Mouse (Mus musculus): ENCODE measurements around the gene Cacna2d2.

Gene Cacna2d2

DNA sequence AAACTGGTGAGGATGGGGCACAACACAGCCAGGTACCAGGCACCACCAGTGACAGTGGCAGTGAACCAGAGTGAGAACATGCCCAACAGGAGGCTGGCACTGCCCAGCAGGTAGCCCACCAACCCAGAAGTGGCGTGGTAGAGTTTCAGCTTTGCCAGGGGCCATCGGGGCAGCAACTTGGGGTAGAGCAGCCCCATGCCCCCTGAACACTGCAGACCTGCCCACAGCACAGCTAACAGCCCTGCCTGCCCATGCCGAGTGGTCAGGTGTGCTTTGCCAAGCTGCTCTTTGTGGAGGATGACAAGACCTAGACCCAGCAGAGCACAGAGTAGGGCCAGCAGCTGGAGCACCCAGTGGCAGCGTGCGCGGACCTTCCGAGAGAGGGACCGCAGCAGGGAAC, 140.5 kb downstream of the Cacna2d2 start:
- in situ Hi-C loops (cut with MboI): no loop called here

GRCm38 (mm10) chr9:107540420-107540819, 141.0 kb downstream of the Cacna2d2 start:
- in situ Hi-C loops (cut with MboI): no loop called here

DNA sequence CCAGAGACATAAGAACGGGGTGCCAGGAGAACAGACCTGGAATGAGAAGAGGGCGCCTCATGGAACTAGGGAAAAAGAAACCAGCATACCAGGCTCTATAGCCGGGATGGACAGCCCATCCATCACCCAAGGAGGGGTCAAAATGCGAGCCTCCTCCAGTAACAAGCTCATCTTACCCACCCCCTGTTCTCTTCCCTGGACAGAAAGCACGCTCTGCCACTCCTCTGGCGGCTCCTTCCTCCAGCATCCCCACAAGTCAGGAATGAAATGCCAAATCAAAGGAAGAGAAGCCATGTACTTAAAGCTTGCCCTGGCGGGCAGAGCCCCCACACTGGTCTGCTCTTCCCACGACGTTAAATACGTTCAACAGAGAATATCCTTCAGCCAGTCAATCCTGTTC, 141.6 kb downstream of the Cacna2d2 start:
- in situ Hi-C loops (cut with MboI): no loop called here

GRCm38 (mm10) chr9:107541474-107542351, 142.3 kb downstream of the Cacna2d2 start, which contains the start of the genes Cyb561d2 and Nprl2:
TSS of gene Cyb561d2 (minus strand) at chr9:107542193.
TSS of gene Nprl2 (plus strand) at chr9:107542226.
- in situ Hi-C loops (cut with MboI): no loop called here

DNA sequence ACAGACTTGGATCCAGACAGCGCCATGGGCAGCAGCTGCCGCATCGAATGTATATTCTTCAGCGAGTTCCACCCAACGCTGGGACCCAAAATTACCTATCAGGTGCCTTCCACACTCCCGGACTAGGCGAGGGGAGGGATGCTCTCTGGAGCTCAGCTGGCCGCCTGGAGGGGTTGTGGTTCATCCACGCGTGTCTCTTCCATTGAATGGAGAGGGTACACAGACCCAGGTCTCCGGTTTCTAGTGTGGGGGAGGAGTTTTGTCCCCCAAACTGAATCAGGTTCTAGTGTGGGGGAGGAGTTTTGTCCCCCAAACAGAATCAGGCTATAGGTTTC, 142.9 kb downstream of the Cacna2d2 start:
- in situ Hi-C loops (cut with MboI): no loop called here

GRCm38 (mm10) chr9:107542721-107543120, 143.3 kb downstream of the Cacna2d2 start:
- in situ Hi-C loops (cut with MboI): no loop called here

DNA sequence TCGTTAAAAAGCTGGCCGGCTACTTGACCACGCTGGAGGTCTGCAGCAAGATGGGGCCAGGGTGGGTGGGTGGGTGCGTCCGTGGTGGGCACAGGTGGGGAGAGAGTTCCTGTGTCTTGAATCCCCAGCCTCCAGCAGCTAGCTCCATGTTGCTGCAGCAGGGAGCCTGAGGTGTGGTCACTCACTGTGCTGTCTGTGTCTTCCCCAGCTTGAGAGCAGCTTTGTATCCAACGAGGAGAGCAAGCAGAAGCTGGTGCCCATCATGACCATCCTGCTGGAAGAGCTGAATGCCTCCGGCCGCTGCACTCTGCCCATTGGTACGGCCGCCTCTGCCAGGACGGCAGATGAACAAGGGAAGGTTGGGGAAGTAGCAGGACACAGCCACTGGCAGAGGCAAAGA, 143.9 kb downstream of the Cacna2d2 start:
- in situ Hi-C loops (cut with MboI): no loop called here

- in situ Hi-C loops (cut with MboI): no loop called here
These were observed 144.8 kb downstream of the Cacna2d2 start for GRCm38 (mm10) chr9:107544196-107544700.

DNA sequence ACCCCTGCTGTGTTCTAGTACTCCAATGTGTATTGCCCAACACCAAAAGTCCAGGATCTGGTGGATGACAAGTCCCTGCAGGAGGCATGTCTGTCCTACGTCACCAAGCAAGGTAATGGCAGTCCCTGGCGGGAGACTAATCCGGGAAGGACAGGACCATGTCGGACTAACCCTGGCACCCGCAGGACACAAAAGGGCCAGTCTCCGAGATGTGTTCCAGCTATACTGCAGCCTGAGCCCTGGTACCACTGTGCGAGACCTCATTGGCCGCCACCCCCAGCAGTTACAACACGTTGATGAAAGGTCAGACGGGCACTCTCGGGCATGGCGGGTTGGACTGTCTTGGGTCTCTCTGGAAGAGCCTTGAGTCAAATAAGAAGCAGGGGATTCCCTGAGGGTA, 145.3 kb downstream of the Cacna2d2 start:
- in situ Hi-C loops (cut with MboI): no loop called here

- in situ Hi-C loops (cut with MboI): no loop called here
These were observed 145.8 kb downstream of the Cacna2d2 start for GRCm38 (mm10) chr9:107545199-107545598.

DNA sequence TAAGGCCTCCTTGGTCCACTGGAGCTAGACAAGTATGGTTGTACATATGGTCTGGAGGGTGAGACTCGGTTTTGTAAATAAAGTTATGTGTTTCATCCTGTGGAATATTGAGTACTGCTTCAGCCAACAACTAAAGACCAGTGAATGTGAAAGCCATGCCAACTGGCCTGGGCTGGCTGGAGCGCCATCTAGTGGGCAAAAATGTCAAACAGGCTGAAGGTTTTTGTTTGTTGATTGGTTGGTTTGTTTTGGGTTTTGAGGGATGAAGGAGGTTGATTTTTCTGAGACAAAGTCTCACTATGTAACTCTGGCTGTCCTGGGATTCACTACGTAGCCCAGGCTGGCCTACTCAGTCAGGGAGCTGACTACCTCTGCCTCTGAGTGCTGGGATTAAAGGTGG, 146.2 kb downstream of the Cacna2d2 start:
- in situ Hi-C loops (cut with MboI): no loop called here

DNA sequence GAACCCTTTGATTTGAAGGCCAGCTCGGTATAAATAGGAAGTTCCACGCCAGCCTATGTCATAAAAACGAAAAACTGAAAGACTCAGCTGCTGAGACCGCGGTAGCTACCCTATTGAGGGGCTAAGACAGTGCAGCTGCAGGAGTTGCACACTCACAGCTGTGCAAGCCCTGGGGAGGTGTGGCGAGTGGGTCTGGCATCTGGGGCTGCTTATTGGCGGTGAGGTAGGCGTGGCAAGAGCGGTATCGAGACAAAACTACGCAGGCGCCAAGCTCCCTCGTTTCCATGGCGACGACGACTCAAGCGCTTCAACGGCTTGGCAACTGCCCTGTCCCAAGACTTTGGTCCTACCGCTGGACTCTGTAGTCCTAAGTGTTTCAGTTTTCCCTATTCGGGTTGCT, 147.6 kb downstream of the Cacna2d2 start, which contains the start of gene Zmynd10:
TSS of gene Zmynd10 (plus strand) at position 273 of the 400 bp plus-strand sequence.
- in situ Hi-C loops (cut with MboI): no loop called here

- in situ Hi-C loops (cut with MboI): no loop called here
These were observed 148.5 kb downstream of the Cacna2d2 start for GRCm38 (mm10) chr9:107547957-107548356.

GRCm38 (mm10) chr9:107548820-107549219, 149.4 kb downstream of the Cacna2d2 start:
- in situ Hi-C loops (cut with MboI): no loop called here

DNA sequence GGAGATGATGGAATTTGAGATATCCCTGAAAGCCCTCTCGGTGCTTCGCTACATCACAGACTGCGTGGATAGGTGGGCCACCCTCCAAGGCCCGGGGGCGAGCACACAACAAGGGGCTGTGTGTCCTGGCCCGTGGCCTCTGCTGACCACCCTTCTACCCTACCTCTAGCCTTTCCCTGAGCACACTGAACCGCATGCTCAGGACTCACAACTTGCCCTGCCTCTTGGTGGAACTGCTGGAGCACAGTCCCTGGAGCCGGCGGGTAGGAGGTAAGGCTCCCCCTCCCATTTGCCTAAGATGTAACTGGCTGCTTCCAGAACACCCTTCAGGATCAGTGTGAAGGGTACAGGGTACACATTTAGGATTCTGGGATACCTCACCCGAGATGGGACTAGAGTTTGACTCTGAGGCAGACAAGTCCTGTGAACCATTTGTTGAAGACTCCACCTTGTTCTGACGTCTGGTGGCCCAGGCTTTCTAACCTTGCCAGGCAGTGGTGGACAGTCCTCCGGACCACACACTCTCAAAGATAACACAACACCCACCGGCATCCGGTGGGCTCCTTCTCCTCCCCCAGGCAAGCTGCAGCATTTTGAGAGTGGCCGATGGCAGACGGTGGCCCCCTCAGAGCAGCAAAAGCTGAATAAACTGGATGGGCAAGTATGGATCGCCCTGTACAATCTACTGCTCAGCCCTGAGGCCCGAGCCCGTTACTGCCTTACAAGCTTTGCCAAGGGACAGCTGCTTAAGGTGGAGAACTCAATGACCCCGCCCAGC, 150.1 kb downstream of the Cacna2d2 start:
- in situ Hi-C loops (cut with MboI): no loop called here

DNA sequence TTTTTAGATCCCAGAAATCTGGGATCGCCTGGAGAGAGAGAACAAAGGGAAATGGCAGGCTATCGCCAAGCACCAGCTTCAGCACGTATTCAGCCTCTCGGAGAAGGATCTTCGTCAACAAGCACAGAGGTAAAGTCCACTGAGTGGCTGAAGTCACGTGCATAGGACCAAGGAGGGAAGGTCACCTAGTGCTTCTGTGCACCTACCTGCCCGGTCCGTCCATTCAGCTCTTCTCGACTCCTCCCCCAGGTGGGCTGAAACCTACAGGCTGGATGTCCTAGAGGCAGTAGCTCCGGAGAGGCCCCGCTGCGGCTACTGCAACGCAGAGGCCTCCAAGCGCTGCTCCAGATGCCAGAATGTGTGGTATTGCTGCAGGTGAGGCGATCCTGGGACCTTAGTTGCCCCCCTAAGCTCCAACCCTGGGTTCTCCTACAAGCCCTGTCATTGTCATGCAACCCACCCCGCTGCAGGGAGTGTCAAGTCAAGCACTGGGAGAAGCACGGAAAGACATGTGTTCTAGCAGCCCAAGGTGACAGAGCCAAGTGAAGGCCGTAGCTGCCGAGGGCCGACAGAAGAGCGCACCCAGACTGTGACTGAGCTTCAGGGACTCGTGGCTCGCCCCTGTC, 151.2 kb downstream of the Cacna2d2 start:
- in situ Hi-C loops (cut with MboI): no loop called here

- in situ Hi-C loops (cut with MboI): no loop called here
These were observed 151.9 kb downstream of the Cacna2d2 start, which contains the start of gene Rassf1 for GRCm38 (mm10) chr9:107551117-107551889. TSS of gene Rassf1 (plus strand) at chr9:107551555.

DNA sequence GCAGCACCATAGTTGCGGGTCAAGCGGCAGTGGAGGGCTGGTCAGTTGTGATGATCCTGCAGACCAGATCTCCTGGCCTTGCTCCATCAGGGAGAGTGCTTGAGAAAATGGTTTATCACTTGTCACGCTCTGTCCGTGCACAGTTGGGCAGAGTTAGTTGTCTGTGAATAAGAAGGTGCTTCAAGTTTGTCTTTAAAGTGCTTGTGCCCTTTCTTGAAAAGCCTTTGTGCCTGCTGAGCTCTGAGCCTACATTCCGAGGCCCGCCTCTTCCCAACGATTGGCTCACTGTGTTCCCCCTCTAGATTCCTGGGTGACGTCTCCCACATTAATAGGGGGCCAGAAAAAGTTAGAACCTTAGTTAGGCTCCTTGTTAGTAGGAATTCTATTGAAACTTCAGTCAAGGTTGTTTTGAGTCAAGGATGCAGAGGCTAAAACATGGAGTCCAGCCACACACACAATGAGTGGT, 152.5 kb downstream of the Cacna2d2 start:
- in situ Hi-C loops (cut with MboI): no loop called here

DNA sequence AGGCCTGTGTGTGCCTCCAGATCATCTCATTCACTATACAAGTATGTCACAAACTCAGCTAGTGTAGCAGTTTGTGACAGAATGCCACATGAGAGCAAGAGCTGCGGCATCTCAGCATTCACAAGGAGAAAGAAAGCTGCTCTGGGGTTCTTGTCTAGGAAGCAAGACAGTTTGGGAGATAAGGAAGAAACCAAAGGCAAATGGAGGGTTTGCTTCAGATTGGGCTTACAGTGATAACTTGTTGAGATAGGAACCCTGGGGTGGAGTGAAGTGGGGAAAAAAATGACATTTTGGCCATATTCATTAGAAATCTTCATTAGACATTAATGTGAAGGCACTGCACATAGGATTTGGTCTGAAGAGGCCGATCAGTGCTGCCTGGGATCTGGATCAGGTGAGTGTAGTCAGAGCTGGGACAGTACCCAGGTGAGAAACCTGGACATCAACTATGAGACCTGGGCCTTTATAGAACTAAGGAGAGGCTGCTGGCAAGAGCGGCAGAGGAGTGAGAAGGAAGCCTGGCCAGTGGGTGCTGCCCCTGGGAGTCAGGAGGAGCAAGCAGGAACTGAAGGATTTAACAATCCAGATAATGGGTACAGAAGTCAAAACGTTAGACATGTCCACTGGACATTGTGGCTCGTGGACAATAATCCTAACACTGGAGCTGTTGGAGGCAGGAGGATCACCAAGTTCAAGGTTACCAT, 153.4 kb downstream of the Cacna2d2 start:
- in situ Hi-C loops (cut with MboI): no loop called here

DNA sequence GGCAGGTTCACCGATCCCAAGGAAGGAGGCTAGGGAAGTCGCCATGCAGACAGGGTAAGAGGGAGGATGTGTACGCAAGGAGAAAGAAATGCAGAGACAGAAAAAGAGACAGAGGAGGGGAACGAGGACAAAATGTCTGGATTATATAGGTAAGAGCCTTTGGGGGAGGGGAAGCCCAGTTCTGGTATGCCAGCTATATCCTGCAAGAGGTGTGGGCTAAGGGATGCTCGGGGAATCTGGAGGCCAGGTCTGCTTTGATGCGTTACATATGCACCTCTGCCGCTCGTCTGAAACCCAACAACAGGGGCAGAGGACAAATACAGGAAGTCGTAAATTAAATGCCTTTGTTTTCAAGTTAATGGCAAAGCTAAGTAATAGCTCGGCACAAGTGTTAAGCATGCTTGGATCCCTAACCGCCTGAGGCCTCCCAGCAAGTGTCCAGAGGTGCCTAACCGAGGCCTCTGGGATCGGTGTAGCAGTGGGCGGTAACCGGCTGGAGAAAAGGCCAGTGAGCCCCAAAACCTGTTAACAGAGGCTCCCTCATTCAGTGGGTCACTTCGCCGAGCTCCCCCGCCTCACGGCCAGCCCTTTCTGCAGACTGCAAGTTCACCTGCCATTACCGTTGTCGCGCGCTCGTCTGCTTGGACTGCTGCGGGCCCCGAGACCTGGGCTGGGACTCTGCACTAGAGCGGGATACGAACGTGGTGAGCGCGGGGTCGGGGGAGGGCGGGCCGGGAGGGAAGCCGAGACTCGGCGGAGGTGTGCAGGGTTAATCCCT, 154.3 kb downstream of the Cacna2d2 start:
- in situ Hi-C loops (cut with MboI): no loop called here
